Mouse (Mus musculus) stomach, embryonic 16.5 days (tissue): Measurements from ENCODE around the gene Tm4sf5. TPM values are rescaled to one million over a fixed set of nuclear protein-coding genes. Genes with fewer than 3 reads are reported as not detected.

Experiments used
- ATAC-seq: fragments of 200-750 bp; cut with Nextera tagmentation; 2 replicates; pipeline ENCODE4 v1.8.0; 2017; ENCODE audit warnings: moderate number of reproducible peaks, moderate TSS enrichment; ENCODE audit not compliant: insufficient read depth, low FRiP score
- H3K27ac ChIP-seq: fragments of 300-500 bp; sonication (generic); 2 replicates; pipeline ENCODE4 v1.5.1; 2014; ENCODE audit warnings: low read length
- H3K27me3 ChIP-seq: fragments of 300-500 bp; sonication (generic); 2 replicates; pipeline ENCODE4 v1.6.1; 2014; ENCODE audit warnings: low read length, control low read depth, mixed read lengths; ENCODE audit not compliant: control insufficient read depth, insufficient read depth
- H3K36me3 ChIP-seq: fragments of 300-500 bp; sonication (generic); 2 replicates; pipeline ENCODE4 v1.6.1; 2014; ENCODE audit warnings: low read length; ENCODE audit not compliant: control insufficient read depth, insufficient read depth
- H3K4me1 ChIP-seq: fragments of 300-500 bp; sonication (generic); 2 replicates; pipeline ENCODE4 v1.6.1; 2014; ENCODE audit warnings: low read length, control low read depth, mixed read lengths; ENCODE audit not compliant: control insufficient read depth, insufficient read depth
- H3K4me2 ChIP-seq: fragments of 300-500 bp; sonication (generic); 2 replicates; pipeline ENCODE4 v1.6.1; 2014; ENCODE audit warnings: low read depth, low read length, mixed read lengths
- H3K4me3 ChIP-seq: fragments of 300-500 bp; sonication (generic); replicated peaks from 2 replicates; pipeline ENCODE4 v1.5.1; 2014; ENCODE audit warnings: mild to moderate bottlenecking, low read length
- H3K9ac ChIP-seq: fragments of 300-500 bp; sonication (generic); 2 replicates; pipeline ENCODE4 v1.6.1; 2014; ENCODE audit warnings: low read length
- H3K9me3 ChIP-seq: fragments of 300-500 bp; sonication (generic); replicated peaks from 2 replicates; pipeline ENCODE4 v1.6.1; 2016; ENCODE audit warnings: low read length, control low read depth; ENCODE audit not compliant: control insufficient read depth
- WGBS: fragments of 180-500 bp; shearing (Covaris S2); extraction: QIAGEN DNeasy Blood & Tissue Kit; methylation state at CpG from one replicate; pipeline ENCODE4 v1.1.7; 2014; 5-methylcytosine and 5-hydroxymethylcytosine counted together
- polyA plus RNA-seq: library from polyadenylated mRNA; unstranded; fragments of >200 nt; fragmentation: Nextera tagmentation; extraction: Ambion mirVana; gene quantifications from 2 replicates; pipeline ENCODE4 v1.2.1, GENCODE M21; 2015

Gene Tm4sf5
- 58.3 and 60.0 TPM in 2 replicates for polyA plus RNA-seq

GRCm38 (mm10) chr11:70504970-70505369 lies at the start of gene Tm4sf5:
TSS of gene Tm4sf5 (plus strand) at chr11:70505244.
- peak; percentile 73 for ATAC-seq
- H3K27me3 ChIP-seq = no peaks in the 10 kb centered on the region
- no peaks in the 10 kb centered on the region for H3K9me3 ChIP-seq
- H3K27ac ChIP-seq = peak within 1 kb of the TSS; percentile 80
- H3K4me1 ChIP-seq = peaks cover 3% of the 10 kb centered on the region; the same call in 1 of the 2 replicates
- 56% methylated on average over 9 of the region's 9 CpGs for WGBS
- peak within 1 kb of the TSS; percentile 30 for H3K4me3 ChIP-seq
- H3K4me2 ChIP-seq = peak within 1 kb of the TSS; percentile 38
- peak within 1 kb of the TSS; percentile 35 for H3K9ac ChIP-seq
- H3K36me3 ChIP-seq = no peaks in the 10 kb centered on the region

GRCm38 (mm10) chr11:70458688-70459600 lies 46.1 kb upstream of the Tm4sf5 start, which contains the start of gene Zmynd15:
TSS of gene Zmynd15 (plus strand) at chr11:70459433.
- no peak within 1 kb of the TSS for H3K27ac ChIP-seq
- H3K4me3 ChIP-seq = peak within 1 kb of the TSS; percentile 73
- H3K9ac ChIP-seq = peak within 1 kb of the TSS; percentile 79
- H3K27me3 ChIP-seq = peaks cover 3% of the 10 kb centered on the region
- WGBS = 14% methylated on average over 32 of the region's 32 CpGs
- H3K4me1 ChIP-seq = peaks cover 12% of the 10 kb centered on the region
- H3K4me2 ChIP-seq = peak within 1 kb of the TSS; percentile 99
- ATAC-seq = no peak
- H3K9me3 ChIP-seq = no peaks in the 10 kb centered on the region
- no peaks in the 10 kb centered on the region; the same call in 1 of the 2 replicates for H3K36me3 ChIP-seq

- ATAC-seq = peak; percentile 84
- Histone ChIP-seq H3K36me3 (no peaks in the 10 kb centered on the region), H3K9ac (peak within 1 kb of the TSS; percentile 79), H3K27me3 (peaks cover 3% of the 10 kb centered on the region), H3K4me3 (peak within 1 kb of the TSS; percentile 73), H3K27ac (no peak within 1 kb of the TSS), H3K9me3 (no peaks in the 10 kb centered on the region), H3K4me1 (peaks cover 12% of the 10 kb centered on the region), H3K4me2 (peak within 1 kb of the TSS; percentile 99)
- 4% methylated on average over 30 of the region's 30 CpGs for WGBS
Observed at GRCm38 (mm10) chr11:70459601-70460101, 45.4 kb upstream of the Tm4sf5 start, which contains the start of gene Cxcl16. TSS of gene Cxcl16 (minus strand) at chr11:70459984.

- Histone ChIP-seq H3K9me3 (no peaks in the 10 kb centered on the region), H3K4me1 (peaks cover 18% of the 10 kb centered on the region), H3K27me3 (peaks cover 6% of the 10 kb centered on the region), H3K4me2 (no peak overlapping the region), H3K36me3 (no peaks in the 10 kb centered on the region), H3K4me3 (no peak overlapping the region), H3K9ac (no peak overlapping the region), H3K27ac (no peak overlapping the region)
- ATAC-seq = no peak
- 85% methylated on average over 5 of the region's 5 CpGs for WGBS
Observed at GRCm38 (mm10) chr11:70463970-70464369, 41.1 kb upstream of the Tm4sf5 start.

- peaks cover 6% of the 10 kb centered on the region for H3K27me3 ChIP-seq
- no peaks in the 10 kb centered on the region for H3K9me3 ChIP-seq
- H3K27ac ChIP-seq = no peak overlapping the region
- WGBS = 34% methylated on average over 16 of the region's 16 CpGs
- H3K4me1 ChIP-seq = peaks cover 11% of the 10 kb centered on the region
- H3K4me3 ChIP-seq = peak overlapping the region; percentile 41
- H3K36me3 ChIP-seq = no peaks in the 10 kb centered on the region
- 0 out of 2 replicates have a peak, but pooled peaks have one; percentile 9 for ATAC-seq
- peak overlapping the region; percentile 67; the same call in 1 of the 2 replicates for H3K9ac ChIP-seq
- peak overlapping the region; percentile 76 for H3K4me2 ChIP-seq
Observed at GRCm38 (mm10) chr11:70465211-70465610, 39.8 kb upstream of the Tm4sf5 start.

- 10% methylated on average over 23 of the region's 23 CpGs for WGBS
- H3K9ac ChIP-seq = peak overlapping the region; percentile 67
- peak; percentile 27; the same call in 1 of the 2 replicates for ATAC-seq
- H3K36me3 ChIP-seq = no peaks in the 10 kb centered on the region
- H3K27ac ChIP-seq = no peak overlapping the region; the same call in 1 of the 2 replicates
- H3K27me3 ChIP-seq = peaks cover 3% of the 10 kb centered on the region
- peak overlapping the region; percentile 41 for H3K4me3 ChIP-seq
- peak overlapping the region; percentile 76 for H3K4me2 ChIP-seq
- no peaks in the 10 kb centered on the region for H3K9me3 ChIP-seq
- peaks cover 11% of the 10 kb centered on the region for H3K4me1 ChIP-seq
Observed at GRCm38 (mm10) chr11:70465824-70466223, 39.2 kb upstream of the Tm4sf5 start.

GRCm38 (mm10) chr11:70467902-70468619 lies 37.0 kb upstream of the Tm4sf5 start:
- no peak overlapping the region for H3K9ac ChIP-seq
- H3K4me3 ChIP-seq = no peak overlapping the region
- H3K9me3 ChIP-seq = no peaks in the 10 kb centered on the region
- WGBS = 60% methylated on average over 5 of the region's 5 CpGs
- peaks cover 11% of the 10 kb centered on the region for H3K4me1 ChIP-seq
- H3K27ac ChIP-seq = no peak overlapping the region
- H3K4me2 ChIP-seq = no peak overlapping the region
- ATAC-seq = no peak
- peaks cover 3% of the 10 kb centered on the region; the same call in 1 of the 2 replicates for H3K27me3 ChIP-seq
- H3K36me3 ChIP-seq = no peaks in the 10 kb centered on the region

- ATAC-seq = no peak
- 88% methylated on average over 3 of the region's 3 CpGs for WGBS
Observed at GRCm38 (mm10) chr11:70469764-70470163, 35.3 kb upstream of the Tm4sf5 start.

More at GRCm38 (mm10) chr11:70469764-70470163, 35.3 kb upstream of the Tm4sf5 start:
- H3K4me1 ChIP-seq = peaks cover 11% of the 10 kb centered on the region
- no peak overlapping the region for H3K4me2 ChIP-seq
- no peak overlapping the region for H3K27ac ChIP-seq
- H3K36me3 ChIP-seq = no peaks in the 10 kb centered on the region
- no peak overlapping the region for H3K9ac ChIP-seq
- peaks cover 3% of the 10 kb centered on the region; the same call in 1 of the 2 replicates for H3K27me3 ChIP-seq
- H3K4me3 ChIP-seq = no peak overlapping the region
- H3K9me3 ChIP-seq = no peaks in the 10 kb centered on the region
